Mouse (Mus musculus): ENCODE data around the gene Specc1l. TPM values are rescaled to one million over a fixed set of nuclear protein-coding genes. Genes with fewer than 3 reads are reported as not detected.

Gene Specc1l
- polyA plus RNA-seq, 1 experiment from 2014 or later: 37.2 TPM

- H3K4me3 ChIP-seq: no peak overlapping the region
- H3K4me2 ChIP-seq: no peak overlapping the region
- no peaks in the 10 kb centered on the region for H3K27me3 ChIP-seq (replicated peaks)
- 82% methylated on average over 8 of the region's 8 CpGs for WGBS
- ATAC-seq (replicated peaks): no peak
- no peak overlapping the region for H3K9ac ChIP-seq
- no peaks in the 10 kb centered on the region for H3K9me3 ChIP-seq
- no peak overlapping the region for H3K27ac ChIP-seq
- H3K4me1 ChIP-seq: no peaks in the 10 kb centered on the region
- peaks cover 16% of the 10 kb centered on the region for H3K36me3 ChIP-seq (replicated peaks)
These were observed 24.4 kb upstream of the Specc1l start for GRCm38 (mm10) chr10:75187366-75188056.

- WGBS: 51% methylated on average over 7 of the region's 7 CpGs
- Histone ChIP-seq H3K4me2 (no peak overlapping the region), H3K9ac (no peak overlapping the region), H3K4me3 (no peak overlapping the region), H3K4me1 (no peaks in the 10 kb centered on the region), H3K27me3 (replicated peaks) (no peaks in the 10 kb centered on the region), H3K36me3 (replicated peaks) (no peaks in the 10 kb centered on the region), H3K27ac (no peak overlapping the region), H3K9me3 (0 out of 2 replicates have a peak, but pooled peaks cover 3% of the 10 kb centered on the region)
- ATAC-seq (replicated peaks): no peak
These were observed 20.2 kb upstream of the Specc1l start for GRCm38 (mm10) chr10:75191647-75192046.

- no peaks in the 10 kb centered on the region for H3K36me3 ChIP-seq (replicated peaks)
- H3K4me1 ChIP-seq: no peaks in the 10 kb centered on the region
- 0 out of 2 replicates have a peak, but pooled peaks cover 2% of the 10 kb centered on the region for H3K9me3 ChIP-seq
- WGBS: 83% methylated on average over 1 of the region's 1 CpGs
- H3K4me3 ChIP-seq: no peak overlapping the region
- H3K9ac ChIP-seq: no peak overlapping the region
- H3K27me3 ChIP-seq (replicated peaks): no peaks in the 10 kb centered on the region
- H3K27ac ChIP-seq: no peak overlapping the region
- no peak for ATAC-seq (replicated peaks)
- H3K4me2 ChIP-seq: no peak overlapping the region
These were observed 14.1 kb upstream of the Specc1l start for GRCm38 (mm10) chr10:75197817-75198216.

GRCm38 (mm10) chr10:75200733-75201132 is 11.1 kb upstream of the Specc1l start:
- 86% methylated on average over 1 of the region's 1 CpGs for WGBS
- Histone ChIP-seq H3K9ac (no peak overlapping the region), H3K4me3 (no peak overlapping the region), H3K4me2 (no peak overlapping the region), H3K4me1 (no peaks in the 10 kb centered on the region), H3K9me3 (no peaks in the 10 kb centered on the region), H3K27ac (no peak overlapping the region), H3K36me3 (replicated peaks) (no peaks in the 10 kb centered on the region), H3K27me3 (replicated peaks) (no peaks in the 10 kb centered on the region)
- ATAC-seq (replicated peaks): no peak

- no peak for ATAC-seq (replicated peaks)
- H3K27me3 ChIP-seq (replicated peaks): no peaks in the 10 kb centered on the region
- H3K9ac ChIP-seq: no peak overlapping the region
- no peaks in the 10 kb centered on the region for H3K36me3 ChIP-seq (replicated peaks)
- H3K4me1 ChIP-seq: 0 out of 2 replicates have a peak, but pooled peaks cover under 1% of the 10 kb centered on the region
- H3K27ac ChIP-seq: no peak overlapping the region
- H3K4me2 ChIP-seq: no peak overlapping the region
- H3K9me3 ChIP-seq: no peaks in the 10 kb centered on the region
- no peak overlapping the region for H3K4me3 ChIP-seq
- WGBS: 79% methylated on average over 4 of the region's 4 CpGs
These were observed 5.7 kb upstream of the Specc1l start for GRCm38 (mm10) chr10:75206192-75206591.

GRCm38 (mm10) chr10:75210841-75211240 is 1.0 kb upstream of the Specc1l start:
- WGBS: 92% methylated on average over 3 of the region's 3 CpGs
- Histone ChIP-seq H3K9me3 (no peaks in the 10 kb centered on the region), H3K27me3 (replicated peaks) (no peaks in the 10 kb centered on the region), H3K4me1 (peaks cover 16% of the 10 kb centered on the region), H3K4me2 (no peak overlapping the region), H3K27ac (peak overlapping the region; percentile 100; the same call in 1 of the 2 replicates), H3K4me3 (no peak overlapping the region), H3K36me3 (replicated peaks) (no peaks in the 10 kb centered on the region), H3K9ac (no peak overlapping the region)
- no peak for ATAC-seq (replicated peaks)

- 44% methylated on average over 7 of the region's 7 CpGs for WGBS
- no peaks in the 10 kb centered on the region for H3K36me3 ChIP-seq (replicated peaks)
These were observed 1.1 kb downstream of the Specc1l start for GRCm38 (mm10) chr10:75212981-75213380.

GRCm38 (mm10) chr10:75220722-75221121 is 8.8 kb downstream of the Specc1l start:
- ATAC-seq (replicated peaks): no peak
- H3K27ac ChIP-seq: no peak overlapping the region
- H3K4me1 ChIP-seq: peaks cover 7% of the 10 kb centered on the region; the same call in 1 of the 2 replicates
- H3K36me3 ChIP-seq (replicated peaks): no peaks in the 10 kb centered on the region
- no peaks in the 10 kb centered on the region for H3K9me3 ChIP-seq
- WGBS: 88% methylated on average over 3 of the region's 3 CpGs
- H3K4me2 ChIP-seq: no peak overlapping the region
- no peak overlapping the region for H3K9ac ChIP-seq
- H3K27me3 ChIP-seq (replicated peaks): no peaks in the 10 kb centered on the region
- H3K4me3 ChIP-seq: no peak overlapping the region

More at GRCm38 (mm10) chr10:75212981-75213380, 1.1 kb downstream of the Specc1l start:
- Histone ChIP-seq H3K4me3 (peak overlapping the region; percentile 79), H3K9ac (peak overlapping the region; percentile 86), H3K27me3 (replicated peaks) (no peaks in the 10 kb centered on the region), H3K27ac (peak overlapping the region; percentile 100), H3K4me1 (peaks cover 16% of the 10 kb centered on the region), H3K4me2 (peak overlapping the region; percentile 69), H3K9me3 (no peaks in the 10 kb centered on the region)
- no peak for ATAC-seq (replicated peaks)

- ATAC-seq (replicated peaks): no peak
- Histone ChIP-seq H3K9me3 (no peaks in the 10 kb centered on the region), H3K4me3 (no peak overlapping the region), H3K36me3 (replicated peaks) (no peaks in the 10 kb centered on the region), H3K4me2 (no peak overlapping the region), H3K9ac (no peak overlapping the region), H3K27ac (no peak overlapping the region), H3K27me3 (replicated peaks) (no peaks in the 10 kb centered on the region), H3K4me1 (peaks cover 7% of the 10 kb centered on the region; the same call in 1 of the 2 replicates)
- 80% methylated on average over 4 of the region's 4 CpGs for WGBS
These were observed 10.2 kb downstream of the Specc1l start for GRCm38 (mm10) chr10:75221936-75222610.

- no peak overlapping the region for H3K9ac ChIP-seq
- H3K36me3 ChIP-seq (replicated peaks): no peaks in the 10 kb centered on the region
- ATAC-seq (replicated peaks): no peak
- no peaks in the 10 kb centered on the region for H3K27me3 ChIP-seq (replicated peaks)
- no peak overlapping the region for H3K4me3 ChIP-seq
- H3K4me1 ChIP-seq: peaks cover 7% of the 10 kb centered on the region; the same call in 1 of the 2 replicates
- no peak overlapping the region for H3K4me2 ChIP-seq
- H3K9me3 ChIP-seq: no peaks in the 10 kb centered on the region
- no peak overlapping the region for H3K27ac ChIP-seq
- WGBS: 80% methylated on average over 5 of the region's 5 CpGs
These were observed 10.7 kb downstream of the Specc1l start for GRCm38 (mm10) chr10:75222611-75222998.

GRCm38 (mm10) chr10:75224154-75224553 is 12.3 kb downstream of the Specc1l start:
- H3K36me3 ChIP-seq (replicated peaks): no peaks in the 10 kb centered on the region
- no peak for ATAC-seq (replicated peaks)
- H3K27me3 ChIP-seq (replicated peaks): no peaks in the 10 kb centered on the region
- no peak overlapping the region for H3K9ac ChIP-seq
- H3K4me3 ChIP-seq: no peak overlapping the region
- peaks cover 7% of the 10 kb centered on the region; the same call in 1 of the 2 replicates for H3K4me1 ChIP-seq
- 68% methylated on average over 3 of the region's 3 CpGs for WGBS
- no peak overlapping the region for H3K4me2 ChIP-seq
- H3K27ac ChIP-seq: no peak overlapping the region
- H3K9me3 ChIP-seq: no peaks in the 10 kb centered on the region

GRCm38 (mm10) chr10:75224630-75225029 is 12.8 kb downstream of the Specc1l start:
- Histone ChIP-seq H3K9me3 (no peaks in the 10 kb centered on the region), H3K27me3 (replicated peaks) (no peaks in the 10 kb centered on the region), H3K27ac (no peak overlapping the region), H3K4me2 (no peak overlapping the region), H3K9ac (no peak overlapping the region), H3K36me3 (replicated peaks) (no peaks in the 10 kb centered on the region), H3K4me1 (peaks cover 7% of the 10 kb centered on the region; the same call in 1 of the 2 replicates), H3K4me3 (no peak overlapping the region)
- no peak for ATAC-seq (replicated peaks)
- WGBS: no CpG with 5 or more reads among the region's 2 CpGs

Data from midbrain, embryonic 15.5 days (tissue).